Mouse (Mus musculus) brain, embryonic 14.5 days (tissue): ENCODE data around the gene Cd300lg. TPM values are rescaled to one million over a fixed set of nuclear protein-coding genes. Genes with fewer than 3 reads are reported as not detected.

Experiments used
- DNase-seq: peaks from one replicate; pipeline ENCODE4 v3.0.0-alpha.2; 2011; ENCODE audit warnings: low read depth
- CTCF ChIP-seq: fragments of 200-500 bp; IDR thresholded peaks from 2 replicates; pipeline ENCODE4 v1.5.1; 2012; ENCODE audit warnings: inconsistent platforms, mild to moderate bottlenecking, moderate library complexity, borderline replicate concordance; ENCODE audit not compliant: insufficient read depth, insufficient read length; ENCODE audit errors: extremely low read depth
- POLR2A ChIP-seq: fragments of 200-500 bp; IDR thresholded peaks from 2 replicates; pipeline ENCODE4 v1.6.1; 2012; ENCODE audit warnings: mild to moderate bottlenecking, inconsistent platforms, borderline replicate concordance; ENCODE audit not compliant: poor library complexity, insufficient read depth, insufficient read length, severe bottlenecking; ENCODE audit errors: extremely low read depth
- polyA plus RNA-seq: library from polyadenylated mRNA; depleted of rRNA; stranded (reverse); fragments of >200 nt; gene quantifications from 2 replicates; pipeline ENCODE4 v1.2.3, GENCODE M21; 2012; rRNA removed

Cd300lg gene
- polyA plus RNA-seq, 1 experiment = 0.15 TPM

DNA sequence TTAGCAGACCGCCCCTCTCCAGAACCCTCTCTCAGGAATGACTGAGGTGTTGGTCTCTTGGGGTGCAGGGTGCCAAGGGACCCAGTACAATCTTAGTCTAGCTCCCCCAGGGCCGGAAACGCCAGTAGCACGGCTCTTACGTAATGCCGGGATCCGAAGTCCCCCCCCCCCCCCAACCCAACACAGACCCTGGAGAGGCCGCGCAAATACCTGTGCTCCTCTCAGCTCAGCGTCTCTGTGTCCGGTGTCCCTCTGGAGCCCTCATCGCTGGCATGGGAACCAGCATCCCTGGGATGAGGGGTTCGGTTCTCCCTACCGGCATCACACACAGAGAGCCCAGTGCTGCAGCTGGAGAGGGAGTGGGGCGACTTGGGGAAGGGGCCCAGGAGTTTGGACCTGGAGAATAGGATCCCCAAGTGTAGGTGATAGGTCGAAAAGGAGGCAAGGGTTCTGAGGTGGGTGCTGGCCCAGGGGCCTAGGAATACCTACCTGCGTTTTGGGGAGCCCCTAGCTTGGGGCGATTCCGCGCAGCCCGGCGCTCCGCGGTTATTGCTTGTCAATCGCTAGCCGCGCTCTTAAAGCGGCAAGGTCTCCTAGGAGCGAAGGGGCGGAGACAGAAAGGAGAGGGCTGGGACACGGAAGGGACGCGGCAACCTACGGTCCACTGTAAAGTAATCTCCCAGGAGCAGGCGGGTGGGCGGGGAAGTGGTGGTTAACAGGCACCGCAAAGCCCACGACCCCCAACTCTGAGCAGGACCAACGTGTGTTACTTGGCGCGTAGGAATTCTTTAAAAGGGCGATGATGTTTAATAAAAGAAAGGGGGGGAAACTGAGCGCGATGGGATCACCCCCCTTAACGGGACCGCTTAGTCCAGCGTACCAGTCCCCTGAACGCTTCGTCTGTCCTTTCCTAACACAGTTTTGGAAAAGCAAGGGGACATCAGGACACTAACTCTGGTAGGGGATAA, 46.9 kb downstream of the Cd300lg start, which contains the start of gene Mpp2:
Gene Mpp2, minus strand, starts transcription at position 585 of the 968 bp plus-strand sequence.
- TF ChIP-seq CTCF (no peak), POLR2A (peak; percentile 51; the same call in 1 of the 2 replicates)
- DNase-seq = peak; percentile 95

GRCm38 (mm10) chr11:102089088-102089808, 47.9 kb downstream of the Cd300lg start:
- DNase-seq = peak; percentile 96
- no peak for TF ChIP-seq POLR2A
- peak; percentile 64; the same call in 1 of the 2 replicates for TF ChIP-seq CTCF

DNA sequence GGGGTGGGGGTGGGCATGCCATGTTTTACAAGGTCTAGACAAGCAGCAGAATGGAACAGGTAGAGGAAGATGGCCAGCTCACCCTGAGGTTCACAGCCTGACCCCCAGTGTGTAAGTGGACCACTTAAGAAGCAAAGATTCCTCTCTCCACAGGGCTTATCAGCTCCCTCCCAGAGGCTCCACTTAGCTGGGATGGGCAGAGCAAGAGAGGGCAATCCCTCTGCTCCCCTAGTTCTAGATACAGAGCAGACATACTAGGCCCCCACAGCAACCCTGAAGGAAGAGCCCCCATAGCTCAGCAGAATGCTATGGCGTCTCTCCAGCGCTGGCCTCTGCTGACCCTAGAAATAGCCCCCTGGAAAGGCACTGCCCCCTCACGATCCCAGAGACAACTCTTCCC, 54.4 kb downstream of the Cd300lg start:
- DNase-seq = no peak
- TF ChIP-seq CTCF (no peak), POLR2A (no peak)

GRCm38 (mm10) chr11:102096446-102096845, 55.1 kb downstream of the Cd300lg start:
- DNase-seq = no peak
- TF ChIP-seq CTCF = no peak
- no peak for TF ChIP-seq POLR2A

- TF ChIP-seq POLR2A = no peak
- peak; percentile 61 for TF ChIP-seq CTCF
- DNase-seq = peak; percentile 95
Measured at GRCm38 (mm10) chr11:102096887-102097391, 55.6 kb downstream of the Cd300lg start.

DNA sequence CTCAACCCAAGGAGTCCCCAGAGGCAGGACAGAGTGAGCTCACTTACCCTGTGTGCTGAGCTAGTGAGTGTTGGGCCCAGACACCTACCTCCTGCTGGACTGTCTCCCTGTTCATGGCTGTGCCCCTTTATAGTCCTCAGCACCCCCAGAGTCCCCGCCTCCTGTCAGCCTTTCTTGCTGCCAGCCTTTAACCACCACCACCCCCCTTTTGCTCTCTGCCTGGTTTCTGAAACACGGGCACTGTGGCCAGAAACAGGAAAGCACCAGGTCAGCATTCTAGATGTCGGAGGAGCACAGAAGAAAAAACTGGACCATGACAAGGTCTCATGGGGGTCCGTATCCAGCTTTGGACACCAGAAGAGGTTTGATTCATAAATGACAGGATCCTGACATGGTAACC, 59.9 kb downstream of the Cd300lg start, which contains the start of gene Ppy:
Gene Ppy, minus strand, starts transcription at position 101 of the 400 bp plus-strand sequence.
- no peak for DNase-seq
- TF ChIP-seq CTCF (no peak), POLR2A (no peak)

GRCm38 (mm10) chr11:102102485-102103258, 61.4 kb downstream of the Cd300lg start:
- peak; percentile 80 for DNase-seq
- TF ChIP-seq CTCF (peak; percentile 94), POLR2A (no peak)

Other genes starting within 250 kb of the Cd300lg start
- gene Meox1, start 147.1 kb upstream of the Cd300lg start, polyA plus RNA-seq = 0.35 and 0.36 TPM in 2 replicates
- 0.22 and 0.23 TPM in 2 replicates for gene Sost, start 74.5 kb upstream of the Cd300lg start, polyA plus RNA-seq
- not detected in 2 replicates for gene Cfap97d1, start 57.2 kb upstream of the Cd300lg start, polyA plus RNA-seq
- gene Dusp3, start 54.5 kb upstream of the Cd300lg start, polyA plus RNA-seq = 9.7 and 15.4 TPM in 2 replicates
- gene Mpp3, start 13.0 kb upstream of the Cd300lg start, polyA plus RNA-seq = 50.9 and 55.3 TPM in 2 replicates
- gene Mpp2, start 47.0 kb downstream of the Cd300lg start, polyA plus RNA-seq = 49.9 and 51.5 TPM in 2 replicates
- not detected in 2 replicates for gene Ppy, start 59.8 kb downstream of the Cd300lg start, polyA plus RNA-seq
- 1.8 and 4.0 TPM in 2 replicates for gene Pyy, start 66.3 kb downstream of the Cd300lg start, polyA plus RNA-seq
- gene Nags, start 104.0 kb downstream of the Cd300lg start, polyA plus RNA-seq = 0.04 and 0.05 TPM in 2 replicates
- gene Tmem101, start 114.9 kb downstream of the Cd300lg start, polyA plus RNA-seq = 36.3 and 38.6 TPM in 2 replicates
- 36.5 and 47.6 TPM in 2 replicates for gene Lsm12, start 143.8 kb downstream of the Cd300lg start, polyA plus RNA-seq
- 56.9 and 67.0 TPM in 2 replicates for gene G6pc3, start 148.1 kb downstream of the Cd300lg start, polyA plus RNA-seq
- 147 and 153 TPM in 2 replicates for gene Hdac5, start 188.7 kb downstream of the Cd300lg start, polyA plus RNA-seq
- 5.0 and 8.2 TPM in 2 replicates for gene BC030867, start 207.4 kb downstream of the Cd300lg start, polyA plus RNA-seq
- 0.25 and 0.56 TPM in 2 replicates for gene Asb16, start 227.2 kb downstream of the Cd300lg start, polyA plus RNA-seq
- gene Tmub2, start 243.4 kb downstream of the Cd300lg start, polyA plus RNA-seq = 74.7 and 88.3 TPM in 2 replicates